Mouse (Mus musculus) forebrain, embryonic 16.5 days (tissue): Measurements from ENCODE around the gene Ankdd1a. TPM values are rescaled to one million over a fixed set of nuclear protein-coding genes. Genes with fewer than 3 reads are reported as not detected.

Experiments used
- ATAC-seq: fragments of 200-750 bp; cut with Nextera tagmentation; 2 replicates; pipeline ENCODE4 v1.8.0; 2017; ENCODE audit warnings: mild to moderate bottlenecking, moderate library complexity
- H3K27ac ChIP-seq: fragments of 300-500 bp; sonication (generic); 2 replicates; pipeline ENCODE4 v1.5.1; 2014; ENCODE audit warnings: low read length, control low read depth
- H3K27me3 ChIP-seq: fragments of 300-500 bp; sonication (generic); replicated peaks from 2 replicates; pipeline ENCODE4 v1.6.1; 2014; ENCODE audit warnings: low read length; ENCODE audit not compliant: control insufficient read depth, insufficient read depth
- H3K36me3 ChIP-seq: fragments of 300-500 bp; sonication (generic); 2 replicates; pipeline ENCODE4 v1.6.1; 2014; ENCODE audit not compliant: control insufficient read depth, insufficient read depth
- H3K4me1 ChIP-seq: fragments of 300-500 bp; sonication (generic); replicated peaks from 2 replicates; pipeline ENCODE4 v1.6.1; 2014; ENCODE audit warnings: low read length; ENCODE audit not compliant: control insufficient read depth, insufficient read depth
- H3K4me2 ChIP-seq: fragments of 300-500 bp; sonication (generic); 2 replicates; pipeline ENCODE4 v1.6.1; 2014; ENCODE audit warnings: mild to moderate bottlenecking, low read length, control low read depth
- H3K4me3 ChIP-seq: fragments of 300-500 bp; sonication (generic); replicated peaks from 2 replicates; pipeline ENCODE4 v1.5.1; 2014; ENCODE audit warnings: mild to moderate bottlenecking, low read length, control low read depth
- H3K9ac ChIP-seq: fragments of 300-500 bp; sonication (generic); replicated peaks from 2 replicates; pipeline ENCODE4 v1.6.1; 2014; ENCODE audit warnings: low read depth, low read length, control low read depth
- H3K9me3 ChIP-seq: fragments of 300-500 bp; sonication (generic); 2 replicates; pipeline ENCODE4 v1.6.1; 2016; ENCODE audit warnings: low read length; ENCODE audit not compliant: control insufficient read depth
- WGBS: fragments of 180-500 bp; shearing (Covaris S2); extraction: QIAGEN DNeasy Blood & Tissue Kit; methylation state at CpG from one replicate; pipeline ENCODE4 v1.1.7; 2014; 5-methylcytosine and 5-hydroxymethylcytosine counted together
- polyA plus RNA-seq: library from polyadenylated mRNA; unstranded; fragments of >200 nt; fragmentation: Nextera tagmentation; extraction: Ambion mirVana; gene quantifications from 2 replicates; pipeline ENCODE4 v1.2.1, GENCODE M21; 2015

The Ankdd1a gene
- polyA plus RNA-seq, 1 experiment from 2014 or later = 0.46 TPM

- ATAC-seq = 0 out of 2 replicates have a peak, but pooled peaks have one; percentile 13
- H3K36me3 ChIP-seq = peaks cover 2% of the 10 kb centered on the region; the same call in 1 of the 2 replicates
- 37% methylated on average over 3 of the region's 3 CpGs for WGBS
- peak overlapping the region; percentile 63 for H3K4me2 ChIP-seq
- H3K27ac ChIP-seq = peak overlapping the region; percentile 72
- peak overlapping the region; percentile 58 for H3K4me3 ChIP-seq
- H3K4me1 ChIP-seq = peaks cover 22% of the 10 kb centered on the region
- no peaks in the 10 kb centered on the region for H3K9me3 ChIP-seq
- no peaks in the 10 kb centered on the region for H3K27me3 ChIP-seq
- H3K9ac ChIP-seq = no peak overlapping the region
Measured at GRCm38 (mm10) chr9:65460198-65460597, 59.8 kb downstream of the Ankdd1a start.

- WGBS = 86% methylated on average over 2 of the region's 2 CpGs
- H3K27me3 ChIP-seq = no peaks in the 10 kb centered on the region
- H3K4me3 ChIP-seq = no peak overlapping the region
- H3K9me3 ChIP-seq = no peaks in the 10 kb centered on the region
- no peaks in the 10 kb centered on the region for H3K36me3 ChIP-seq
- H3K27ac ChIP-seq = no peak overlapping the region
- no peak for ATAC-seq
- H3K9ac ChIP-seq = no peak overlapping the region
- peaks cover 22% of the 10 kb centered on the region for H3K4me1 ChIP-seq
- no peak overlapping the region for H3K4me2 ChIP-seq
Measured at GRCm38 (mm10) chr9:65458975-65459374, 61.0 kb downstream of the Ankdd1a start.

GRCm38 (mm10) chr9:65447951-65448350 is 72.0 kb downstream of the Ankdd1a start:
- WGBS = 89% methylated on average over 6 of the region's 6 CpGs
- no peak for ATAC-seq
- H3K9me3 ChIP-seq = no peaks in the 10 kb centered on the region

GRCm38 (mm10) chr9:65444692-65445091 is 75.3 kb downstream of the Ankdd1a start:
- Histone ChIP-seq H3K4me1 (no peaks in the 10 kb centered on the region), H3K4me2 (no peak overlapping the region), H3K36me3 (peaks cover 29% of the 10 kb centered on the region), H3K9me3 (no peaks in the 10 kb centered on the region), H3K27ac (no peak overlapping the region), H3K4me3 (no peak overlapping the region), H3K9ac (no peak overlapping the region), H3K27me3 (no peaks in the 10 kb centered on the region)
- no peak for ATAC-seq
- 92% methylated on average over 4 of the region's 4 CpGs for WGBS

More at GRCm38 (mm10) chr9:65447951-65448350, 72.0 kb downstream of the Ankdd1a start:
- Histone ChIP-seq H3K4me3 (no peak overlapping the region), H3K36me3 (peaks cover 33% of the 10 kb centered on the region), H3K4me2 (no peak overlapping the region), H3K4me1 (no peaks in the 10 kb centered on the region), H3K9ac (no peak overlapping the region), H3K27ac (no peak overlapping the region), H3K27me3 (no peaks in the 10 kb centered on the region)

Other genes starting within 250 kb of the Ankdd1a start
- gene Clpx, start 225.9 kb downstream of the Ankdd1a start, polyA plus RNA-seq = 45.0 and 48.0 TPM in 2 replicates
- 8.6 and 9.6 TPM in 2 replicates for gene Pdcd7, start 174.1 kb downstream of the Ankdd1a start, polyA plus RNA-seq
- gene Ubap1l, start 159.2 kb downstream of the Ankdd1a start, polyA plus RNA-seq = 0.31 and 0.98 TPM in 2 replicates
- 0.81 and 1.2 TPM in 2 replicates for gene Kbtbd13, start 128.5 kb downstream of the Ankdd1a start, polyA plus RNA-seq
- gene Rasl12, start 121.7 kb downstream of the Ankdd1a start, polyA plus RNA-seq = 6.7 and 6.8 TPM in 2 replicates
- gene Slc51b, start 97.2 kb downstream of the Ankdd1a start, polyA plus RNA-seq = not detected in 2 replicates
- 22.7 and 23.5 TPM in 2 replicates for gene Mtfmt, start 84.4 kb downstream of the Ankdd1a start, polyA plus RNA-seq
- 138 and 159 TPM in 2 replicates for gene Spg21, start 59.2 kb downstream of the Ankdd1a start, polyA plus RNA-seq
- gene Plekho2, start 59.8 kb upstream of the Ankdd1a start, polyA plus RNA-seq = 4.7 and 5.7 TPM in 2 replicates
- gene Pif1, start 67.0 kb upstream of the Ankdd1a start, polyA plus RNA-seq = 8.9 and 10.2 TPM in 2 replicates
- gene Rbpms2, start 109.5 kb upstream of the Ankdd1a start, polyA plus RNA-seq = 3.2 and 3.4 TPM in 2 replicates
- 345 and 364 TPM in 2 replicates for gene Oaz2, start 147.8 kb upstream of the Ankdd1a start, polyA plus RNA-seq